Comparison of ENCODE assay signal across 9 mouse cellular contexts in the genomic region with DNA sequence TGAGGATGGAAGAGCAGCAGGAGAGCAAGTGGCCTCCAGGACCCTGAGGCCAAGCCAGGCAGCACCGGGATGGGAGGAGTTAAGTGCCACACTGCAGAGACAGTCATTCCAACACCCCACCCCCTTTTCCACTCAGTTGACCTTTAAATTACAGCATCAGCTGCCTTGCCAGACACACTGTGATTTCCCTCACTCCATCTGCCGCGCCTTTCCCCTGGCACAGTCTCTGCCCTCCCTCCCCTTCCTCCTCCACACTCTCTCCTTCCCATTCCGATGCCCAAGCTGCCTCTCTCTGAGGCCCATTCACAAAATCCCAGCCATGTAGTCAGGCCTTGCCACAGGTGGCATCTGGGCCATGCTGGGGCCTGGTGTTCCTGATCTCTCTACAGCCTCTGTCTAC.
DNase-seq lines count a peak whose midpoint lies in the region; ATAC-seq lines count a peak whose summit lies in the region.
"Had no signal": no experiment of that assay in that cellular context is flagged by ENCODE, and none has a peak within 500 bp of the region (broad histone marks: within the 10 kb centered on the region; RNA-seq: fewer than 3 reads in every experiment).

No protein-coding gene starts in this region.

- no peak overlapping the region for H3K4me2 ChIP-seq in forebrain, embryonic 16.5 days (ENCODE audit: low read length)
- H3K4me2 ChIP-seq: liver, embryonic 13.5 days had no signal

- no peaks in the 10 kb centered on the region for H3K9me3 ChIP-seq in forebrain, embryonic 16.5 days (ENCODE audit: control insufficient read depth, low read length)
- H3K9me3 ChIP-seq: liver, embryonic 13.5 days had no signal

- no peaks in the 10 kb centered on the region for H3K27me3 ChIP-seq in forebrain, embryonic 16.5 days (replicated peaks; ENCODE audit: control insufficient read depth, insufficient read depth, low read length)

- H3K27ac ChIP-seq in forebrain, embryonic 16.5 days (ENCODE audit: low read length) = no peak overlapping the region
- H3K27ac ChIP-seq: liver, embryonic 13.5 days had no signal

- WGBS in forebrain, embryonic 16.5 days = 28% methylated on average over 4 of the region's 4 CpGs

- no peak overlapping the region for H3K9ac ChIP-seq in forebrain, embryonic 16.5 days (replicated peaks; ENCODE audit: low read depth, low read length)
- H3K9ac ChIP-seq: liver, embryonic 13.5 days had no signal

- H3K36me3 ChIP-seq in forebrain, embryonic 16.5 days (ENCODE audit: control insufficient read depth, insufficient read depth) = no peaks in the 10 kb centered on the region
- H3K36me3 ChIP-seq: liver, embryonic 13.5 days had no signal

- H3K4me1 ChIP-seq in forebrain, embryonic 16.5 days (replicated peaks; ENCODE audit: control insufficient read depth, insufficient read depth, low read length) = peaks cover 7% of the 10 kb centered on the region

- DNase-seq in embryo, embryonic 10 days (ENCODE audit: low spot score) = peak; percentile 33
- no peak for DNase-seq in embryo, embryonic 9.5 days (ENCODE audit: extremely low spot score)
- peak; percentile 41 for DNase-seq in NIH3T3 (ENCODE audit: low read depth)
- peak; percentile 70 for DNase-seq in layer of hippocampus, adult 9-11 months
- peak; percentile 80 for DNase-seq in retina, postnatal 1 day
- DNase-seq: liver, embryonic 13.5 days had no signal

- H3K4me3 ChIP-seq in forebrain, embryonic 16.5 days (replicated peaks; ENCODE audit: low read length) = no peak overlapping the region
- H3K4me3 ChIP-seq: liver, embryonic 13.5 days had no signal

- ATAC-seq in forebrain, embryonic 16.5 days = peak; percentile 94
- ATAC-seq in CD4-positive, CD25-positive, alpha-beta regulatory T cell, adult 4 months = no peak
- no peak for ATAC-seq in erythroid progenitor cell, adult 5-6 weeks (replicated peaks; ENCODE audit: low FRiP score, poor library complexity, severe bottlenecking)
